Mouse (Mus musculus) regulatory T cell (primary cell): ENCODE results near the gene Sirt4.
"Not testable (repeated sequence)": the region's sequence is repeated elsewhere in the genome, so short reads cannot be mapped to it uniquely, and the experiment has no call there.

Source experiments
- in situ Hi-C: fragments of 300-600 bp; cut with MboI, MseI; formaldehyde crosslinking; loops from one replicate; pipeline ENCODE4 v1.15.1; 2025; ENCODE audit warnings: high pct_unique_total_duplicates

Sirt4 gene

GRCm38 (mm10) chr5:115483947-115484920 lies at the start of gene Sirt4:
Sirt4 (minus strand) TSS chr5:115484725.
- in situ Hi-C loops = loop anchor here (10.0 kb wide), 1 partner anchor 1669 kb away; no protein-coding TSS in a partner anchor

- in situ Hi-C loops = no loop called here
These were observed 47.2 kb upstream of the Sirt4 start for GRCm38 (mm10) chr5:115531671-115532270.

- in situ Hi-C loops = no loop called here
These were observed 45.9 kb upstream of the Sirt4 start for GRCm38 (mm10) chr5:115530447-115530809.

- in situ Hi-C loops = no loop called here
These were observed 45.4 kb upstream of the Sirt4 start for GRCm38 (mm10) chr5:115529742-115530446.

GRCm38 (mm10) chr5:115529364-115529741 lies 44.8 kb upstream of the Sirt4 start:
- in situ Hi-C loops = no loop called here

- in situ Hi-C loops = no loop called here
These were observed 43.6 kb upstream of the Sirt4 start for GRCm38 (mm10) chr5:115528128-115528527.

- in situ Hi-C loops = no loop called here
These were observed 42.1 kb upstream of the Sirt4 start for GRCm38 (mm10) chr5:115526456-115527202.

GRCm38 (mm10) chr5:115525943-115526342 lies 41.4 kb upstream of the Sirt4 start:
- in situ Hi-C loops = no loop called here

- in situ Hi-C loops = no loop called here
These were observed 40.9 kb upstream of the Sirt4 start for GRCm38 (mm10) chr5:115525416-115525815.

- in situ Hi-C loops = no loop called here
These were observed 39.9 kb upstream of the Sirt4 start for GRCm38 (mm10) chr5:115524471-115524870.

- in situ Hi-C loops = no loop called here
These were observed 39.4 kb upstream of the Sirt4 start for GRCm38 (mm10) chr5:115523971-115524370.

GRCm38 (mm10) chr5:115522981-115523499 lies 38.5 kb upstream of the Sirt4 start:
- in situ Hi-C loops = no loop called here

- in situ Hi-C loops = no loop called here
These were observed 38.0 kb upstream of the Sirt4 start for GRCm38 (mm10) chr5:115522531-115522930.

- in situ Hi-C loops = no loop called here
These were observed 37.3 kb upstream of the Sirt4 start for GRCm38 (mm10) chr5:115521553-115522461.

GRCm38 (mm10) chr5:115520325-115520869 lies 35.9 kb upstream of the Sirt4 start:
- in situ Hi-C loops = no loop called here

- in situ Hi-C loops = not testable (repeated sequence)
These were observed 33.7 kb upstream of the Sirt4 start for GRCm38 (mm10) chr5:115518214-115518613.

- in situ Hi-C loops = no loop called here
These were observed 33.0 kb upstream of the Sirt4 start for GRCm38 (mm10) chr5:115517501-115517900.

GRCm38 (mm10) chr5:115516908-115517307 lies 32.4 kb upstream of the Sirt4 start:
- in situ Hi-C loops = no loop called here

- in situ Hi-C loops = no loop called here
These were observed 31.8 kb upstream of the Sirt4 start for GRCm38 (mm10) chr5:115516081-115516907.
